Mouse (Mus musculus): ENCODE data around the gene Bmp5. TPM values are rescaled to one million over a fixed set of nuclear protein-coding genes. Genes with fewer than 3 reads are reported as not detected.
"Not testable (repeated sequence)": the region's sequence is repeated elsewhere in the genome, so short reads cannot be mapped to it uniquely, and the experiment has no call there.

Bmp5 gene
- 3.6 and 4.0 TPM in 2 replicates for total RNA-seq (2021)
- long read RNA-seq, partial matches to known transcripts = 0 of 5 reads
- long read RNA-seq, other reads (novel, unspliced or antisense) = 1 of 5 reads

- DNase-seq = no peak
Observed at GRCm38 (mm10) chr9:75775129-75775845, at the start of gene Bmp5. Gene Bmp5 (plus strand): TSS chr9:75775364.

GRCm38 (mm10) chr9:75760075-75760474 is 15.1 kb upstream of the Bmp5 start:
- no peak for DNase-seq

GRCm38 (mm10) chr9:75761567-75761966 is 13.6 kb upstream of the Bmp5 start:
- no peak for DNase-seq

- DNase-seq = peak; percentile 22
Observed at GRCm38 (mm10) chr9:75762487-75762886, 12.7 kb upstream of the Bmp5 start.

- DNase-seq = no peak
Observed at GRCm38 (mm10) chr9:75764792-75765191, 10.4 kb upstream of the Bmp5 start.

GRCm38 (mm10) chr9:75766521-75766920 is 8.6 kb upstream of the Bmp5 start:
- no peak for DNase-seq

- no peak for DNase-seq
Observed at GRCm38 (mm10) chr9:75769042-75769441, 6.1 kb upstream of the Bmp5 start.

- no peak for DNase-seq
Observed at GRCm38 (mm10) chr9:75776153-75776552, 989 bp downstream of the Bmp5 start.

GRCm38 (mm10) chr9:75778762-75779346 is 3.7 kb downstream of the Bmp5 start:
- peak; percentile 15 for DNase-seq

- DNase-seq = no peak
Observed at GRCm38 (mm10) chr9:75780558-75781276, 5.6 kb downstream of the Bmp5 start.

- DNase-seq = no peak
Observed at GRCm38 (mm10) chr9:75781600-75781999, 6.4 kb downstream of the Bmp5 start.

- no peak for DNase-seq
Observed at GRCm38 (mm10) chr9:75783573-75783972, 8.4 kb downstream of the Bmp5 start.

GRCm38 (mm10) chr9:75785959-75786358 is 10.8 kb downstream of the Bmp5 start:
- DNase-seq = no peak

GRCm38 (mm10) chr9:75787121-75787520 is 12.0 kb downstream of the Bmp5 start:
- no peak for DNase-seq

GRCm38 (mm10) chr9:75789879-75790428 is 14.8 kb downstream of the Bmp5 start:
- DNase-seq = peak; percentile 16

GRCm38 (mm10) chr9:75804940-75805339 is 29.8 kb downstream of the Bmp5 start:
- DNase-seq = no peak

GRCm38 (mm10) chr9:75808179-75808578 is 33.0 kb downstream of the Bmp5 start:
- not testable (repeated sequence) for DNase-seq

GRCm38 (mm10) chr9:75808659-75809058 is 33.5 kb downstream of the Bmp5 start:
- no peak for DNase-seq

GRCm38 (mm10) chr9:75815161-75815560 is 40.0 kb downstream of the Bmp5 start:
- DNase-seq = no peak

GRCm38 (mm10) chr9:75818400-75818799 is 43.2 kb downstream of the Bmp5 start:
- no peak for DNase-seq

GRCm38 (mm10) chr9:75832468-75832867 is 57.3 kb downstream of the Bmp5 start:
- DNase-seq = no peak

GRCm38 (mm10) chr9:75833189-75833732 is 58.1 kb downstream of the Bmp5 start:
- no peak for DNase-seq

- DNase-seq = no peak
Observed at GRCm38 (mm10) chr9:75839450-75839849, 64.3 kb downstream of the Bmp5 start.
